Mouse (Mus musculus) lung, postnatal 25 days (tissue): ENCODE results near the gene Pced1b.

Experiments
- DNase-seq: peaks from one replicate; pipeline ENCODE4 v3.0.0; 2022; ENCODE audit warnings: low spot score

Gene Pced1b

GRCm38 (mm10) chr15:97257206-97257775 lies 10.4 kb downstream of the Pced1b start:
- no peak for DNase-seq

- no peak for DNase-seq
Observed at GRCm38 (mm10) chr15:97258483-97259230, 11.8 kb downstream of the Pced1b start.

DNA sequence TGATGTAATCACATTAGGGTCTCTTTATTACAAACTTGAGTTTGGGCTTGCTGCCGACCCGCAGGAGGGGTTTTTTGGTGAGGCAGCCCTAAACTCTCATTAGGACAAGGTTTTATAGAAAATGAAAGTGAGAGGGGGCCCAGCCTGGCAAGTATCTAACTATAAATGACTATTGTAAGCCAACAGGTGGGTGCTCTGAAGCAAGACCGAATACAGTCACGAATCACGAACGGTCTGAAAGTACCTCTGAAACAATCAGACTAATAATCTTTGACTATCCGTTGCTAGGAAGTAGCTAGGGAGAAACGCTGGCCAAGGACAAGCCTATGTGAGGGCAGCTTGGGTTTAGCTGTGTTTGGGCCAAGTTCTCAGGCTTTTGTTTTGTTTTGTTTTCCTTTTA lies 12.4 kb downstream of the Pced1b start:
- peak; percentile 32 for DNase-seq

- no peak for DNase-seq
Observed at GRCm38 (mm10) chr15:97259968-97260597, 13.2 kb downstream of the Pced1b start.

DNA sequence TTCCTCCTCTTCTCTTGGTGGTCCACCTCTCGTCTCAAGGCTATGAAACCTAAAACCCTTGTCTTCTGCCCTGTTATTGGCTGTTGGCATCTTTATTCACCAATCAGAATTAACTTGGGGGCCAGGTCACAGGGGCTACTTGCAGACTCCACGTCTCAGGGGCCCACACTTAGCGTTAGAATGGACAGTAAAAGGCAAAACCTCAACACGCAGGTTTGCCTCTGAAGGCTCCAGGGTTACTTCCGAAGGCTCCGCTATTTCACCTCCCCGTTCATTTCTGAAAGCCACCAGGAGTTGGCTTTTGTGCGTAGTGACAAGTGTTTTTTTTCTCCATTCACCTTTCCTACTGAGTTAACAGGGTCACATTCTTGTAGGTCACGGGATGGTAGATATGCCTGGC lies 15.3 kb downstream of the Pced1b start:
- no peak for DNase-seq

- DNase-seq, result no peak
Observed at GRCm38 (mm10) chr15:97266236-97266845, 19.4 kb downstream of the Pced1b start.

GRCm38 (mm10) chr15:97267094-97267695 lies 20.3 kb downstream of the Pced1b start:
- DNase-seq, result no peak

DNA sequence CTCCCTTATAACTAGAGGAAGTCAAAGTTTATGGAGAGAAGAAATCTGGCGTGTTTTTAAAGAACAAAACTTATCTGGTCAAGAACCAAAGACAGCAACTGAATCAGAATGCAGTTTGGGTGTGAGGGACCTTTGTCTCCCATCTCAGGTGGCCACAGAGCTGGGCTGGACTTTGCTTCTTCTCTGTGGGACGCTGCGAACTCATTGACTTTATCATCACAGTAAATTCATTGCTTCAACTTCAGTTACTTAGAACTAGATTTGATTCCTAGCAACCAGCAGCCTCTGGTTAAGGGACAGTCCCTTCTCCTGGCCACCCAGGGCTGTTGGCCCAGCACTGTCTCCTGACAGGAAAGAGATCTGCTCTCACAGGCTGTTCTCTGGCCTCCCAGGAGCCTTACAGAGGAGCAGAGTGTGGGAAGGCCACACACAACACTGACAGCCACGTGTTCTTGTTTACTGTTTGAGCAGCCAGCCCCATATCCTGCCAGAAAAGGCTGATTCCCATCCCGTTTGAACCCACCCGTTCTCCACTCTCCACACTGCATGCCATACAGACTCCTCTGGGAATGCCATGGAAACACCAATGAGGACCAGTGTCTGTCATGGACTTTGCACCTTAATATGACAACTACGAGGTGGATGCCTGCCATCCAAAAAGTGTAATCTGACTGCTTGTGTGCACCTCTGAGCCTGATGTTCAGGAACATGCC lies 25.2 kb downstream of the Pced1b start:
- DNase-seq, result no peak

DNA sequence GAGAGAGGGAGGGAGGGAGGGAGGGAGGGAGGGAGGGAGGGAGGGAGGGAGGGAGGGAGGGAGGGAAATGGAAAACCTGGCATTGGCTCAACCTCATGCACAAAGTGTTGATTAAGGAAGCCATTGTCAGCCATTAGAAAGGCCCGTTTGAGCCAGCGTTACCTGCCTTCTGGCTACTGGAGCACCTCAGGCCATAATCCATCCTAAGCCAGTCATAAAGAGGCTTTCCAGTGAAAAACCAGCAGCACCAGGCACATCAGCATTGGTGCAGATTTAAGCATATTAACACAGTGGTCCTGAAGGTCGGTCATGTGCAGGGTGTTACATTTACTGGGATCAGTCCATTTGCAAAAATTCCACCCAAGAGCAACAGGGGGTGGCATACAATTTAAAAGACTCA lies 25.9 kb downstream of the Pced1b start:
- no peak for DNase-seq

- no peak for DNase-seq
Observed at GRCm38 (mm10) chr15:97275626-97276395, 28.9 kb downstream of the Pced1b start.

DNA sequence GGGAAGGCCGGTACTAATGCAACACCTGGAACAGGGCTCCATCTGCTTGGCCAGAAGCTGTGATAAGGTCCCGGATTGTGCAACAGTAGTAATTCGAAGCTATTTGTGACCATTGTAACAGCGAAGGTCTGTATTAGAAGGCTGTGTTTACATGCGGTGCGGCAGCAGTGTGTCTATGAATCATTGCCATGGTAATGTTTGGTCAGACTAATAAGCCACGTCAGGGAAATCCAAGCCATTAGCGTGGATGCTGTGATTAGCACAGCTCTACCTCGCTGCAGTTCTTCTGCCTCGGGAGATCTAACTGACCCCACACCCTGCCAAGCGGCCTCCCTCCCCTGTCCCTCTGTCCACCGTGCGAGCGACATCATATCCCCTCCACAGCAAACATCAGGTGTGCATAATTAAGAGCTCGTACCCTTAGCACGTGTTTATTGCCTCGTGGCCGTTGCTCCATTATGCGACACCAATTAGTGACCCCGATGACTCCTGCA lies 29.8 kb downstream of the Pced1b start:
- no peak for DNase-seq

GRCm38 (mm10) chr15:97277328-97277727 lies 30.4 kb downstream of the Pced1b start:
- no peak for DNase-seq

DNA sequence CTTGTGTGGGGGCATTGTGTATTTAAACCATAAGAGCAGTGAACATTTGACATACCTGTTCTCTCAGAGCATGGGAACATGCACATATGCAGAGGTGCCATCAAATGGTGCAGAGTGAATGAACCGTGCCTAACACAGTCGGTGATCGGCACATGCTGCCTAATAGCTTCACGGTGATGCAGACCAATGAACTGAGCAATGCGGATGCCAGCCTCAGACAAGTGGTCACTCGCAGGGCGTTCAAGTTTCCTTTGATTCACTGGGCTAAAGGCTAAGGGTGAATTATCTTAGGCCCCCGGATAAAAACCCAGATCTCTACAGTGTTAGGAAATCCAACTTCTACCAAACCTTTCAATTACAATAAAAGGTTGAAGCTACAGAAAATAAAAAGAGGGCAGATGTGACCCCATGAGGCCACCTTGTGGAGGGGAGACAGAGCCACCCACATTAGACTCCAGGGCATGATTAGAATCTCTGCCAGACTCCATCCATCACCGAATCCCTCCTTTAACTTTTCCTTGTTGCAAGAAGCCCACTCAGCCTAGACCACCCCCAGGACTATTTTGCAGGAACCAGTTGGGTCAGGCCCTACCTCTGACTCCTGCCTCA lies 31.5 kb downstream of the Pced1b start:
- DNase-seq, result no peak

DNA sequence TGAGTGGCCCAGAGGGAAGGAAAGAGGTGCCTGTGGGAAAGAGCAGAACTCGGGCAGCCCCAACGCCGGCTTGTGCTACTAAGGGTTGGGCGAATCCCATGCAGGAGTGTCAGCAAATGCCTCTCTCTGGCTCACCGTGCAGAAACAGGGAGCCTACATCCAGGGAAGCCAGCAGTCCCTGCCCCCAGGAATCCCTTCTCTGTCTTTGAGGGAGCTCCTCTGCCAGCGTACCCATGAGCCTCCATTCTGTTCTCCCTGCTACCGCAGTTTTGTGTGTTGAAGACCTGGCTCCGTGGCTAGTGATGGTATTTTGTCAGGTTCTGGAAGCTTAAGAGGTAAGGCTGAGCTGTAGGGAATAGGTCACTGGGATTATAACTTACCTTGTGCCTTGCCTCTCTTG lies 33.2 kb downstream of the Pced1b start:
- no peak for DNase-seq

GRCm38 (mm10) chr15:97280776-97281175 lies 33.9 kb downstream of the Pced1b start:
- no peak for DNase-seq

GRCm38 (mm10) chr15:97281712-97282571 lies 35.0 kb downstream of the Pced1b start:
- DNase-seq, result no peak

- no peak for DNase-seq
Observed at GRCm38 (mm10) chr15:97282572-97282881, 35.6 kb downstream of the Pced1b start.

DNA sequence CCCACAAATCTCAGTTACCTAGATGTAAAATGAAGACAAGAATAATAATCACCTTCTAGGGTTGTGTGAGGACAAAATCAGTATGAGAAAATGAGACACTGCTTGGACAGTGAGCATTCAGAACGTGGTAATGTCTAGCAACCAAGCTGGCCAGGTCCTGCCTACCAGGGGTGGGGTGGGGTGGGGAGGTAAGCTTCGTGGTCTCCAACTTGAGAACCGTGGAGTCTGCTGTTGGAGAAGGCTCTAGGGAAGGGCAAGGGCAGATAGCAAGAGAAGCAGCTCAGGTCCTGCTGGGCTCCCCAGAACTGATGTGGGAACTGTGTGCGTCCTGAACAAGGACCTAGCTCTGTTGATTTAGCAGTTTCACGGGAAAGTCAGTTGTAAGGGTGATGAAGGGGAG lies 37.3 kb downstream of the Pced1b start:
- DNase-seq, result no peak

GRCm38 (mm10) chr15:97285665-97286212 lies 38.8 kb downstream of the Pced1b start:
- DNase-seq, result no peak
